Mouse (Mus musculus): ENCODE measurements around the gene Rab3gap2.

Rab3gap2 gene

GRCm38 (mm10) chr1:185226889-185227288 is 23.0 kb downstream of the Rab3gap2 start:
- no peak for DNase-seq (ENCODE audit: low spot score in 2 of 2)

- no peak for DNase-seq (ENCODE audit: low spot score in 2 of 2)
These were observed 23.8 kb downstream of the Rab3gap2 start for GRCm38 (mm10) chr1:185227766-185228165.

- peak; percentile 39 to 59 for DNase-seq (ENCODE audit: low spot score in 2 of 2)
These were observed 25.7 kb downstream of the Rab3gap2 start for GRCm38 (mm10) chr1:185229406-185230201.

- no peak for DNase-seq (ENCODE audit: low spot score in 2 of 2)
These were observed 31.9 kb downstream of the Rab3gap2 start for GRCm38 (mm10) chr1:185235837-185236236.

GRCm38 (mm10) chr1:185236530-185236929 is 32.6 kb downstream of the Rab3gap2 start:
- DNase-seq (ENCODE audit: low spot score in 2 of 2) = no peak

GRCm38 (mm10) chr1:185243013-185243412 is 39.1 kb downstream of the Rab3gap2 start:
- DNase-seq (ENCODE audit: low spot score in 2 of 2) = no peak

GRCm38 (mm10) chr1:185245456-185245855 is 41.5 kb downstream of the Rab3gap2 start:
- DNase-seq (ENCODE audit: low spot score in 2 of 2) = no peak

- no peak for DNase-seq (ENCODE audit: low spot score in 2 of 2)
These were observed 43.6 kb downstream of the Rab3gap2 start for GRCm38 (mm10) chr1:185247429-185248085.

GRCm38 (mm10) chr1:185248728-185249127 is 44.8 kb downstream of the Rab3gap2 start:
- no peak for DNase-seq (ENCODE audit: low spot score in 2 of 2)

- DNase-seq (ENCODE audit: low spot score in 2 of 2) = no peak
These were observed 48.4 kb downstream of the Rab3gap2 start for GRCm38 (mm10) chr1:185252351-185252750.

GRCm38 (mm10) chr1:185253140-185253892 is 49.4 kb downstream of the Rab3gap2 start:
- peak in 1 of 2 experiments; percentile 48 for DNase-seq (ENCODE audit: low spot score in 2 of 2)

GRCm38 (mm10) chr1:185255336-185255735 is 51.4 kb downstream of the Rab3gap2 start:
- no peak for DNase-seq (ENCODE audit: low spot score in 2 of 2)

- no peak for DNase-seq (ENCODE audit: low spot score in 2 of 2)
These were observed 52.8 kb downstream of the Rab3gap2 start for GRCm38 (mm10) chr1:185256753-185257152.

- no peak for DNase-seq (ENCODE audit: low spot score in 2 of 2)
These were observed 58.6 kb downstream of the Rab3gap2 start for GRCm38 (mm10) chr1:185262565-185262964.

- DNase-seq (ENCODE audit: low spot score in 2 of 2) = no peak
These were observed 64.8 kb downstream of the Rab3gap2 start for GRCm38 (mm10) chr1:185268675-185269074.

- no peak for DNase-seq (ENCODE audit: low spot score in 2 of 2)
These were observed 66.6 kb downstream of the Rab3gap2 start for GRCm38 (mm10) chr1:185270403-185271097.

- DNase-seq (ENCODE audit: low spot score in 2 of 2) = no peak
These were observed 67.5 kb downstream of the Rab3gap2 start for GRCm38 (mm10) chr1:185271373-185271772.

GRCm38 (mm10) chr1:185274819-185275545 is 71.1 kb downstream of the Rab3gap2 start:
- no peak for DNase-seq (ENCODE audit: low spot score in 2 of 2)

GRCm38 (mm10) chr1:185275976-185276375 is 72.1 kb downstream of the Rab3gap2 start:
- DNase-seq (ENCODE audit: low spot score in 2 of 2) = no peak

GRCm38 (mm10) chr1:185277022-185277421 is 73.1 kb downstream of the Rab3gap2 start:
- DNase-seq (ENCODE audit: low spot score in 2 of 2) = no peak

- no peak for DNase-seq (ENCODE audit: low spot score in 2 of 2)
These were observed 75.4 kb downstream of the Rab3gap2 start for GRCm38 (mm10) chr1:185279288-185279687.

Measured in right cerebral cortex, postnatal 36 days (tissue).